Mouse (Mus musculus) ovary, postnatal 14 days (tissue): ENCODE measurements around the gene Plpp3.

ENCODE experiments used
- DNase-seq: peaks from one replicate; pipeline ENCODE4 v3.0.0; 2022; ENCODE audit warnings: low spot score

Plpp3 gene

DNA sequence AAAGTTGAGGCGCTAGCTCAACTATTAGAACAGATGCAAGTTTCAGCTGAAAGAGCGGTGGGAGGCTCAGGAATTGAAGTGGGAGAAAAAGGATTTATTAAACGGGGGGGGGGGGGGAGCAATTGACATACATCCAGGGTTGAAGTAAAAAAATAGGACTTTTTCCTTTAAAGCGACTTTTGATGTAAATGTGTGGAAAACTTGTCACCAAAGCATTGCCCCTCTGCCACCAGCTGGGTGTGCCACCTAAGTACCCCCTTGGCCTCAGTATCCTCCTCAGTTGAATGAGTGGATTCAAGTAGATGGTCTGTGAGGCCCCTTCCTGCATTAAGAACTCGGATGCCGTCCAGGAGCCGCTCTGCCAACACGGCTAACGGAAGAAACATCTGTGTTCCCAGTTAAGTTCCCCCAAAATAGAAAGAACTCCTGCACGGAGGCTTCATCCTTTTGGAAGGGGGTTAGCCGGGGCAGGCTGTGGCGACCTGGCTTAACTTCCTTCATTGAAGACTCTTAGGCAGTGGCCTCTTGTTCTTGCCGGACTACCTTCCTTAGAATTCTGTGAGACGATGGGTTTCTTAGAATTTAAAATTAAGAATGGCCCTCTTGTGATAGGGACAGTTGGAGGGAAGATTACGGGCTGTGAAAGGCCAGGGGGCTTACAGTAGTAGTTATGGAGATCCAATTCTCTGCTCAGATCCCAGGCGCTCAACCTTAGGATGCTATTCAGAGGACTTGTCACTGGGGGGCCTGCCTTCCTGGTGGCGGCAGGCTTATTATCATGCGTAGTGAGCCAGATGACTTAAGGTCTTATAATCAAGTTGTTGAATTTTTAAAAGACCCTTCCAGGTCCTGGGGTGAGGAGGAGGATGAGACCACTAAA is 1.7 kb downstream of the Plpp3 start:
- DNase-seq = no peak

DNA sequence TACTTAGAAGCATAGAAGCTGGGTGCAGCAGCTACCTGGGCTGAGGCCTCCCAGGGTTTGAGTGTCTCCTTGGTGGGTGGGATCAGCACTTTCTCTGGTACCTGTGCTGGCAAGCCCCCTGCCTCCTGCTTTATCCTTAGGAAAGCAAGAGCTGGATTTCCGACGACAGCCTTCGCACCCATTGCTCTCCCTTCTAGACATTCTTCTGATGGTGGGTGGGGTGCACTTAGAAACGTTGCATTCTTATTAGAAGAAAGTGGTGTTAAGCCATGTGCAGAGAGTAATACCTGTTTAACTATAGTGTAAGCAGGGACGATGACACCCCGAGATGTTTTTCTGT is 2.4 kb downstream of the Plpp3 start:
- no peak for DNase-seq

GRCm38 (mm10) chr4:105160470-105160869 is 3.3 kb downstream of the Plpp3 start:
- no peak for DNase-seq

DNA sequence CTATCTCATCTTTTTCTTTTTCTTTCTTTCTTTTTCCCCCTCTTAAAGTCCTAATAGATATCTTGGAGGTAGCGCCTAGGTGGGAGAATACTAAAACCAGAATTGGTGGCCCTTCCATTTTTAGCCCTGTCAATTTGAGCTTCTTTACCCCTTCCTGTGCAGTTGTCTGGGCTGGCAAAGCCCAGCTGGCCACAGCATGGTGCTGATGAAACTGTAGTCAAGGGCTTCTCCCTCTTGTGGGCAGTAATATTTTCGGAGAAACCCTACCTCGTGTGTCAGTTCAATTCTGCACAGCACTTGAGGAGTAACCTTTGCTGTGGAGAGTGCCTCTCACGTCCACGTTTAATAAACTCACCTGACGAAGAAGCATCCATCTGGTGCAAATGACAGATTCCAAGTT is 4.9 kb downstream of the Plpp3 start:
- no peak for DNase-seq

DNA sequence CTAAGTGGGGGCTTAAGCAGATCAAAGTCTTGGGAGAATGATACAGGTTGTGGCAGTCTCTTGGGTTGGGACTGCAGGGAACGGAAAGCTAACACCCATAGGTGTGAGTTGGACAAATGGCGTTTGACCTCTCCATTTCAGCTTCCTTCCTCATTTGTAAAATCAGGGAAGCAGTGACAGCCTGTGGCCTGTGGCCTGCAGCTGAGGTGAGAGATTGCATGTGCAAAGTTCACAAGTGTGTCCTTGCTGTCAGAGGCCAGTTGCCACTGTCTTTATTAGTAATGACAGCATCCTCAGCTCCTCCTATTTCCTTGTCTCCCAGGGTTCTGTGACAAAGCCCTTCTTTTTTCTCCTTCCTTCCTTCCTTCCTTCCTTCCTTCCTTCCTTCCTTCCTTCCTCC is 5.5 kb downstream of the Plpp3 start:
- no peak for DNase-seq

GRCm38 (mm10) chr4:105163981-105164411 is 6.8 kb downstream of the Plpp3 start:
- no peak for DNase-seq

GRCm38 (mm10) chr4:105164952-105165351 is 7.8 kb downstream of the Plpp3 start:
- no peak for DNase-seq

DNA sequence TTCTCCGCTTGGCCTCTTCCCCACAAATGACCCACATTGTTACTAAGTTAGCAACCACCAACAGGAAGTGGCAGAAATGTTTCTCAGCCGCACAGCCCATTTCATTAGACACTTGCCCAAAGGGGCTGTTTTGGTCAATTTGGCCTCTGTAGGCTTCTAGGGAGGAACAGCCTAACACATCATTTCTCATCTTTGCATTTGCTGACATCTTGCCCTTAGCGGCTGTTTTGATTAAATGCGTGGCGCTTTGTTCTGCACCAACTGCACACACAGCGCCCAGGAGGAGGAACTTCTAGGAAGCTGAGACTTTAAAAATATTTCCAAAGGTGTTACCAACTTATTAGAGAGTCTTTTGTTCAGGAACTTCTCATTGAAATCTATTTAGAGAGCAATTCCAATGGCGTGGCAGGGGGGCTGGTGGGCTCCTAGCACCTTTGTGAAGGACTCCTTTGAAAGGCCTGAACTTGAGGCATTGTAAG is 12.0 kb downstream of the Plpp3 start:
- no peak for DNase-seq

- no peak for DNase-seq
Observed at GRCm38 (mm10) chr4:105169826-105170810, 13.0 kb downstream of the Plpp3 start.

GRCm38 (mm10) chr4:105170811-105171401 is 13.8 kb downstream of the Plpp3 start:
- DNase-seq = no peak

DNA sequence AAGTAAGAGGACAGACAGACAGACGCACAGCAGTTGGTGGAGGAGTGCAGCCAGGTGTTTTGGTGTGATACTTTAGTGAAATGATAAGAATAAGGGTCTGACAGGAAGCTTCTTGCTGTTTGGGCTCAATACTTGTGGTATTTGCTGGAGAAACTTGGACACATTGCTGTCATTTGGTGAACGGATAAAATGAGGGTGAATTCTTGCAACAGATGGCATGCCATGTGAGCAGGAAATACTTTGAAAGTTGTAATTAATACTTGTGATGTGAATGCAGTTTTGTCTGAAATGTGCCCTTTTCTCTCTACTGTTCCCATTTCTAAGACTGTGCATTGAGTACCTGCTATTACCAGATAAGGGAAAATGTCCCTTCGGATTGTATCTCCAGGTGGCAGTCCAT is 14.3 kb downstream of the Plpp3 start:
- DNase-seq = no peak

DNA sequence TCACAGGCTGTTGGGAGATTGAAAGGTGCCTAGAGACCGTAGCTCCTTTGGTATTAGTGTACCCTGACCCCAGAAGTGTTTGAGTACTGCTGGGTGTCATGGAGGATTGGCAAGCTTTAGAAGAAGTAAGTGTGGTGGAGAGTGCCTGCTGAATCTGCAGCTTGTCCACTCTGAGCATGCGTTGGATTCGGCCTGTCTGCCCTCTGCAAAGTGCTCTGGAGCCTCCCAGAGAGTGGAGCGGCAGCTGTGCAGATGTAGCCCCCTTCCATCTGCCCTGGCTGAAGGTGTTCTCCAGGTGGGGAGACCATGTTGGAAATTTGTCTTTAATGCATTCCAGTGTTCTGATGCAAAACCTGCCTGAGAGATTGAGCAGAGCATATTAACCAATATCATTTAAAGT is 17.6 kb downstream of the Plpp3 start:
- no peak for DNase-seq

- no peak for DNase-seq
Observed at GRCm38 (mm10) chr4:105175255-105176035, 18.3 kb downstream of the Plpp3 start.

DNA sequence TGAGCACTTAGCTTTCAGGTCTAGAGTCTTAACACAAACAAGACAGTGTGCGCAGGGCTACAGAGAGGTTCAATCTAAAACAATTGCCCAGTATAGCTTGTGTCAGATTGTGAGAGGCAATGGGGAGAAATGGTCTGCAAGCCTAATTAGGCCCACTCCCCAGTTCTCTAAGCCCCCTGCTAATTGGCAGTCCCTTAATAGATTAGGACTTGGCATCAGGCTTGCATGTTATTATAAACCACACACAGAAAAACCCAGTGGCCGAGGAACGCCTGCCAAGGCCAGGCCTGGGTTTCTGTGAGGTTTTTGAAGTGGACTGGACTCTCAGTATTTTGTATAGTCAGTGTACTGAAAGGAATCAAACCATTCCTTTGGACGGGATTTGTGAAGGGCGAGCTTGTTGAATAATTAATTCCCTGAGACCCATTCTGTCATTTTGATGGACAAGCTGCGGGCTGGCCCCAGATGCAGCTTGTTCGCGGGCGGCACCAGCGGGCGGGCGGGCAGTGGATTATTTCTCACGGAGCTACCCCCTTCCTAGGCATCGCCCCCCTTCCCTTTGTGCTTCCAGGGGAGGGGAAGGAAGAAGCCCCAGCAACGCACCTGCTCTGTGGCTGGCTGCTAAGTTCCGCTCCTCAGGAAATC is 24.0 kb downstream of the Plpp3 start:
- no peak for DNase-seq

GRCm38 (mm10) chr4:105181659-105182167 is 24.6 kb downstream of the Plpp3 start:
- DNase-seq = no peak

DNA sequence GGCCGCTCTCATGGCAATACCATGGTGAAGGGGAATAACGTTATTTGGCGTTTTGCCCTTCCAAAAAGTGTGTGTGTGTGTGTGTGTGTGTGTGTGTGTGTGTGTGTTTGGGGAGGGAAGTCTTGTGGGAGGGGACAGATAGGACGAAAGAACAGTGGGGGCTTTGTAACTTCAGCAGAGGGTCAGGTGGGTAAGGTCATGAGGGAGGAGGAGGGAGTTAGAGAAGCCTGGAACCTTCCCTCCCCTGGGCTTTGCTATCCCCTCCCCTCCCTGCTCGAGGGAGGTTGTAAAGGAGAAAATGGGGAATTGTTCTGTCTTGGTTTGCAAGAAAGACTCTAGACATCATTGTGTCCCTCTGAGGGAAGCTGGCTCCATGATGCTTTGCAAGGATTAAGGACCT is 25.1 kb downstream of the Plpp3 start:
- DNase-seq = no peak

DNA sequence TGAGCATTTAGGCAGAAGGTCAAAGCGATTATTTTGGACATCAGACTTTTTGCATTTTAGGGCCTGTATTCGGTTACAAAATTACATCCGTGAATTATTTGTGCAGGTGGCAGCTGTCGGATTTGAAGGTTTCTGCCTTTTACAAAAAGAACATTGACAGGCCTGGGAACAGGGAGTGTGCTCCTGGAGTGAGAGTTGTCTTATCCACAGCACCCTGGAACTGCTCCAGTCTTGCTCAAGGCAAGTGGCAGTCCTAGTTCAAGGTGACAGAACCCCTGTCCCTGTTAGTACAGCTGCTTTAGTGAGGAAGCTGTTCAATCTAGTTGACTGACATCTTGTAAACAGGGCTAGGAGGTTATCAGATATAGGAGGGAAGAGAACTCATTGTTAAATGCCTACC is 27.3 kb downstream of the Plpp3 start:
- no peak for DNase-seq

DNA sequence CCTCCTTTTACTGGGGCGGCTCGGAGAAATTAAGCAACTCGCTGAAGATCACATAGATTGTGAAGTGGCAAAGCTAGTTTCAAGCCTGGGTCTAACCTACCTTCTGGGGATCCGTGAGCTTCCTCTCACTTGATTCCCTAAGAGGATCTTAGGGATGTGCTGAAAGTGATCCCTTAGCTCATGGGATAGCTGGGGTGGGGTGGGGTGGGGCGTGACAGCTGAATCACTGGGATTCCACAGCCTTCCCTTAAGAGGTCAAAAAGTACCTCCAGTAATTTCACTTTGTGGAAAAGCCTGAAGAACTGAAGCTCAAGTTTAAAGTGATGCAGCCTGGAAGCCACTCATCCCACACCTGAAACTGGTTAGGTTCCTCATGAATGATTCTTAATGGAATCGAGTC is 27.8 kb downstream of the Plpp3 start:
- no peak for DNase-seq

DNA sequence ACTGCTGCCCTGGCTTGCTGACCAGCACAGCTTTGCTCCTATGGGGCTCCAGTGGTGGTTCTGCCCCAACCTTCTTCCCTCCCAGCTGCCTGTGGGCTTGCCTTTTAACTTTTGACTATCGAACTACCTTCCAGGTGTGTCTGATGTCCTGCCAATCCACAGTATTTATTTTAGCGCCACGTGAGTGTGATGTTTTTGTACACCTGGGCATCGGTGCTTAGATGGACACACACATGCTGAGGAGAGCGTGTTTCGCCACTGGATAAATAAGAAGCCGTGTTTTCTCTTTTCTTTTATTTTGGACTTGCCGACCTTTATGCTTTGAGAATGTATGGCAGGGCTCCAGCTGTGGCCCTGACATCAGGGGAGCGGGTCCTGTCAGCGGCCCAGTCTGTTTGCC is 29.5 kb downstream of the Plpp3 start:
- no peak for DNase-seq

DNA sequence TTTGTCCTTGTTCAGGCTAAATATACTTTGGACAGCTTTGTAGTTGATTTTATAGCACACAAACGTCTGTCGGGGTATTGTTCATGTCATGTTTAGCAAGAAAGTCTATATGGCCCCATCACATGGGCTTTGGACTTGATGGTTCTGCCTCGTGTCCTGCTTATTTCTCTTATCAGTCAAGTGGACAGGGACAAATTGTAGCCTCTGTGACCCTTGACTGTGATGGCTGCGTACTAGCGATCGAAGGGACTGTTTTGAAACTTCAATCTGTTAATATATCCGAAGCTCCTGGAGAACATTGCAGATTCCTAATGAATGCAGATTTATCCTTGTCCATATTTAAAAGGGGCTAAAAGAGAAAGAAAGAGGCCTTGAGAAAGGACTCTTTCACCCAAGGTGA is 30.7 kb downstream of the Plpp3 start:
- no peak for DNase-seq

GRCm38 (mm10) chr4:105188801-105189200 is 31.7 kb downstream of the Plpp3 start:
- no peak for DNase-seq
